Mouse (Mus musculus) ovary, postnatal 14 days (tissue): Measurements from ENCODE around the gene Mark4.

Source experiments
- DNase-seq: peaks from one replicate; pipeline ENCODE4 v3.0.0; 2022; ENCODE audit warnings: low spot score

Gene Mark4

GRCm38 (mm10) chr7:19437048-19437447 is 21.6 kb downstream of the Mark4 start:
- no peak for DNase-seq

GRCm38 (mm10) chr7:19436276-19436675 is 22.3 kb downstream of the Mark4 start:
- no peak for DNase-seq

- no peak for DNase-seq
Observed at GRCm38 (mm10) chr7:19432475-19432874, 26.1 kb downstream of the Mark4 start.

GRCm38 (mm10) chr7:19430402-19430801 is 28.2 kb downstream of the Mark4 start:
- no peak for DNase-seq

GRCm38 (mm10) chr7:19429726-19430125 is 28.9 kb downstream of the Mark4 start:
- no peak for DNase-seq

- no peak for DNase-seq
Observed at GRCm38 (mm10) chr7:19427999-19428650, 30.5 kb downstream of the Mark4 start.

GRCm38 (mm10) chr7:19426888-19427287 is 31.7 kb downstream of the Mark4 start:
- DNase-seq = no peak

- DNase-seq = no peak
Observed at GRCm38 (mm10) chr7:19426349-19426748, 32.3 kb downstream of the Mark4 start.

GRCm38 (mm10) chr7:19424051-19424450 is 34.6 kb downstream of the Mark4 start:
- DNase-seq = no peak

GRCm38 (mm10) chr7:19423083-19423482 is 35.5 kb downstream of the Mark4 start:
- DNase-seq = no peak

GRCm38 (mm10) chr7:19420821-19421636 is 37.6 kb downstream of the Mark4 start:
- peak; percentile 63 for DNase-seq

GRCm38 (mm10) chr7:19420121-19420520 is 38.5 kb downstream of the Mark4 start:
- no peak for DNase-seq

GRCm38 (mm10) chr7:19416590-19416989 is 42.0 kb downstream of the Mark4 start:
- no peak for DNase-seq

GRCm38 (mm10) chr7:19413525-19413924 is 45.1 kb downstream of the Mark4 start:
- DNase-seq = no peak

GRCm38 (mm10) chr7:19411783-19412182 is 46.8 kb downstream of the Mark4 start:
- DNase-seq = no peak

- no peak for DNase-seq
Observed at GRCm38 (mm10) chr7:19410766-19411344, 47.8 kb downstream of the Mark4 start.

GRCm38 (mm10) chr7:19409753-19410152 is 48.9 kb downstream of the Mark4 start:
- DNase-seq = no peak

GRCm38 (mm10) chr7:19405417-19405816 is 53.2 kb downstream of the Mark4 start:
- peak; percentile 81 for DNase-seq

- DNase-seq = no peak
Observed at GRCm38 (mm10) chr7:19404476-19404875, 54.1 kb downstream of the Mark4 start, which contains the start of gene Ckm. Gene Ckm (plus strand): TSS chr7:19404776.

GRCm38 (mm10) chr7:19403731-19404296 is 54.8 kb downstream of the Mark4 start, which contains the start of gene Klc3:
Gene Klc3 (minus strand): TSS chr7:19404104.
- DNase-seq = peak; percentile 51

GRCm38 (mm10) chr7:19402535-19403112 is 56.0 kb downstream of the Mark4 start:
- DNase-seq = no peak

- DNase-seq = no peak
Observed at GRCm38 (mm10) chr7:19400946-19401345, 57.7 kb downstream of the Mark4 start.
